Mouse (Mus musculus): ENCODE results near the gene Dock2.

The Dock2 gene

GRCm38 (mm10) chr11:34416619-34416979, 367.1 kb downstream of the Dock2 start:
- peak; percentile 79 for DNase-seq

- DNase-seq = peak; percentile 12
These were observed 367.6 kb downstream of the Dock2 start for GRCm38 (mm10) chr11:34415884-34416618.

- DNase-seq = no peak
These were observed 376.8 kb downstream of the Dock2 start for GRCm38 (mm10) chr11:34406850-34407249.

- no peak for DNase-seq
These were observed 377.4 kb downstream of the Dock2 start for GRCm38 (mm10) chr11:34406309-34406708.

GRCm38 (mm10) chr11:34405311-34405710, 378.4 kb downstream of the Dock2 start:
- DNase-seq = no peak

GRCm38 (mm10) chr11:34401343-34401742, 382.3 kb downstream of the Dock2 start:
- DNase-seq = no peak

- DNase-seq = peak; percentile 54
These were observed 385.1 kb downstream of the Dock2 start for GRCm38 (mm10) chr11:34398555-34398954.

- DNase-seq = peak; percentile 55
These were observed 386.0 kb downstream of the Dock2 start for GRCm38 (mm10) chr11:34397661-34398060.

- peak; percentile 71 for DNase-seq
These were observed 387.9 kb downstream of the Dock2 start for GRCm38 (mm10) chr11:34395802-34396201.

GRCm38 (mm10) chr11:34392105-34392504, 391.6 kb downstream of the Dock2 start:
- peak; percentile 53 for DNase-seq

GRCm38 (mm10) chr11:34389261-34390116, 394.2 kb downstream of the Dock2 start:
- peak; percentile 84 for DNase-seq

- DNase-seq = peak; percentile 30
These were observed 398.5 kb downstream of the Dock2 start for GRCm38 (mm10) chr11:34385001-34385688.

- peak; percentile 42 for DNase-seq
These were observed 399.5 kb downstream of the Dock2 start for GRCm38 (mm10) chr11:34384178-34384577.

- DNase-seq = peak; percentile 23
These were observed 400.2 kb downstream of the Dock2 start for GRCm38 (mm10) chr11:34383501-34383900.

GRCm38 (mm10) chr11:34377649-34378048, 406.0 kb downstream of the Dock2 start:
- DNase-seq = peak; percentile 36

GRCm38 (mm10) chr11:34375557-34375956, 408.1 kb downstream of the Dock2 start:
- no peak for DNase-seq

- DNase-seq = peak; percentile 83
These were observed 411.5 kb downstream of the Dock2 start for GRCm38 (mm10) chr11:34372224-34372623.

- DNase-seq = peak; percentile 67
These were observed 427.6 kb downstream of the Dock2 start for GRCm38 (mm10) chr11:34356109-34356508.

GRCm38 (mm10) chr11:34355406-34355805, 428.3 kb downstream of the Dock2 start:
- peak; percentile 72 for DNase-seq

GRCm38 (mm10) chr11:34349453-34350056, 434.1 kb downstream of the Dock2 start:
- no peak for DNase-seq

- DNase-seq = no peak
These were observed 435.3 kb downstream of the Dock2 start for GRCm38 (mm10) chr11:34348287-34348918.

- DNase-seq = no peak
These were observed 439.4 kb downstream of the Dock2 start for GRCm38 (mm10) chr11:34344310-34344709.

All from heart, adult 11 months (tissue).